Mouse (Mus musculus) cerebellum, postnatal 25 days (tissue): ENCODE measurements around the gene Zfp553.

Experiments used
- DNase-seq, 2 experiments: peaks; one replicate each; pipeline ENCODE4 v3.0.0; 2021; ENCODE audit warnings: mixed read lengths in 2 of 2

Gene Zfp553

GRCm38 (mm10) chr7:127232622-127233367 lies at the start of gene Zfp553, which contains the start of gene Sept1:
TSS of gene Zfp553 (plus strand) at chr7:127233061.
TSS of gene Sept1 (minus strand) at chr7:127233130.
- DNase-seq: peak; percentile 92 to 93

DNA sequence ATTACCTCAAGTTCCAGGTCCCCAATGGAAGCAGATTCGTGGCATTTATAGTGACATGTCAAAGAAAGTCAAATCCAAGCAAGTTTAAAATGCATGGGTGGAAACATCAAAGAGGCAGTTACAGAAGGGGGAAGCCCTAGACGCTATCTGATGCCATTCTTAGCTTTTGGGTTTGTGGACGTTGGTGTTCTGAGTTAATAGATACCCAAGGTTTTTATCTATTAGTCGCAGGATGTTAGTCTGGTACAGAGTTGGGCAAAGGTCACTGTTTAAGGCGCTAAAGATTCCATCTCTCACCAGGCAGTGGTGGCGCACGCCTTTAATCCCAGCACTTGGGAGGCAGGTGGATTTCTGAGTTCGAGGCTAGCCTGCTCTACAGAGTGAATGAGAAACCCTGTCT lies 49.5 kb upstream of the Zfp553 start:
- no peak for DNase-seq

DNA sequence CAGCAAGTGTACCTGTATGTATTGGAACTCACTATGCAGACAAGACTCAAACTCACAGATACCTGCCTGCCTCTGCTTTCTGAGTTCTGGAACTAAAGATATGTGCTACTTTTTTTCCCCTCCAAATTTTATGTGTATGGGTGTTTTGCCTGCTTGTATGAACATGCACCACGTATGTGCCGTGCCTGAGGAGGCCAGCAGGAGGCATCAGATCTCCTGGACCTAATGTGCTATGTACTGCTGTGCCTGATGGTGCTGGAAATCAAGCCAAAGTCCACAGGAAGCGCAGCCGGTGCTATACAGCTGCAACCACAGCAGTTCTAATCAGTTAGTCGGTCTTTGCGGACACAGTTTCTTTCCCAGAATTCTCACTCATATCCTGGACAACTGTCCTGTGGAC lies 49.0 kb upstream of the Zfp553 start:
- DNase-seq: no peak

GRCm38 (mm10) chr7:127184720-127185119 lies 48.1 kb upstream of the Zfp553 start:
- DNase-seq: no peak

- no peak for DNase-seq
These were observed 47.3 kb upstream of the Zfp553 start for GRCm38 (mm10) chr7:127185601-127186000.

- DNase-seq: no peak
These were observed 45.5 kb upstream of the Zfp553 start for GRCm38 (mm10) chr7:127187351-127187750.

DNA sequence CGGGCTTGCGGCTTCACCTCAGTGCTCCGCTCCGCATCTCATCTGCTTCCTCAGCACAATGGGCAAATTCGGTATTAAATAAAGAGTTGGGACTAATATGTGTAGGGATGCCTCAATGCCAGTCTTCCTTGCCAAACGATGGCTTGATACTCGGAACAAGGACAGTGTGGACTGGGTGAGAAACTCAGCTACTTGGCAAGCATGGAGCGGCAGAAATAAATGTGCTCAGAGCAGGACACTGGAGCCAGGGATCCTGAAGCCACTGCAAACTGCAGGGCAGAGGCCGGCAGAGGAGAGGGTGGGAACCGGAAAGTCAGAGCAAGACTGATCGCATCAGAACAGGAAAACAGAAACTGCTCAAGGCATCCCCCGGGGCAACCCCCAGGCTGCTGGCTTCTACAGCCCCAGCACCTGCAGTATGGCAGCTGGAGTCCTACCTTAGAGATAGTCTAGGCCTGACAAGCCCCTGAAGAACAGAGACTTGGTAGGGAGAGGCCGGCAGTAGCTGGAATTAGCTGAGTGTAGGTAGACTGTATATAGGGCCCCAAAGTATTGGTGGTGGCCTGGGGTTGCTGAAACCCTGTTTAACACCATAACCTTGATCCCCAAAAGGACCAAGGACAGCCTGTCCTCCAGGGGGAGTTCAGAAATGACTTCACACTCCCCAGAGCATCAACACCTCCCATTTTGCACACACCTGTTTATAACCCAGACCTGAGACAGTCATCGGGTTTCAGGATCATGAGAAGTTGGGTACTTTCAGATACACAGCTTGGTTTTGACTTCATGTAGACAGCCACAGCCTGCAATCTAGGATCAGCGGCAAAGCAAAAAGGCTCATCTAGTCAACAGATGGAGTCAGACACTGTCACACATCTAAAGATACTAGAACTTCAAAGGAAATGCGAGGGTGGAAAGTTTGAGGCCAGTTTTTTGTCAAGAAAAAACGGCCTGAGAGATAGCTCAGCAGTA lies 44.3 kb upstream of the Zfp553 start:
- DNase-seq: no peak

DNA sequence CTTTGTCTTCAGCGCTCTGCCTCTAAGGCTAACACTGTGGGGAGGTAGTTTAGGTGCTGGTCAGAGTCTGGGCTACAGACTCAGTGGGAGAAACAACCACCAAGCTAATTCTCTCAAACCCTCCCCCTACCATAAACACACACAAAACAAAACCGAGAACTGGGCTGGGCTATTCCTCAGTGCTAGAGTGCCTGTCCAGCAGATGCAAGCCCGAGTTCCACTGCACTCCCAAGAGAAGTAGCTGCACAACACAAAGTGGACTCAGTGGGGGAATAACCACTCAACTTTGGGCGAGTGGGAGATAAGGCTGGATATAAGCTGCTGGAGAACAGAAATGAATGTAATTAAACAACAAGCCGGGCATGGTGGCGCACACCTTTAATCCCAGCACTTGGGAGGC lies 42.2 kb upstream of the Zfp553 start:
- DNase-seq: no peak

- no peak for DNase-seq
These were observed 39.9 kb upstream of the Zfp553 start for GRCm38 (mm10) chr7:127192989-127193388.

- no peak for DNase-seq
These were observed 38.7 kb upstream of the Zfp553 start for GRCm38 (mm10) chr7:127194011-127194632.

DNA sequence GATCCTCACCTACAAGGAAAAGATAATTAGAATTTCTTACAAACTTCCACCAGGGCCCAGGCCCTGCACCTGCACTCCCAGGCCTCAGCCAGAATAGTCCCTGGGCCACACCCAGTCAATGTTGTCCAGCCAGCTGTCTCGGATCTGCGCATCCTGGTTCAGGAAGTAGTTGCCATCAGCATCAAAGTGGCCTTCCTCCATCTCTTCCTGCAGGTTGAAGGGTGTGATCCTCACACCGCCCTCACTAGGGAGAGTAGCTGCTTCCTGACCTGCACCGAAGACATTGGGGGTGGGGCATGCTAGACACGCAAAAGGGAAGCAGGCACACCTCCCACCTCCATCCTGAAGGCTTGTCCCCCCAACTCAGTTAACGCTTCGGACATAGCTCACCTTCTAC lies 38.2 kb upstream of the Zfp553 start:
- no peak for DNase-seq

GRCm38 (mm10) chr7:127195544-127196295 lies 37.1 kb upstream of the Zfp553 start, which contains the start of gene Cd2bp2:
TSS of gene Cd2bp2 (minus strand) at chr7:127196050.
- DNase-seq: peak; percentile 93 to 96

- no peak for DNase-seq
These were observed 36.4 kb upstream of the Zfp553 start for GRCm38 (mm10) chr7:127196484-127196883.

DNA sequence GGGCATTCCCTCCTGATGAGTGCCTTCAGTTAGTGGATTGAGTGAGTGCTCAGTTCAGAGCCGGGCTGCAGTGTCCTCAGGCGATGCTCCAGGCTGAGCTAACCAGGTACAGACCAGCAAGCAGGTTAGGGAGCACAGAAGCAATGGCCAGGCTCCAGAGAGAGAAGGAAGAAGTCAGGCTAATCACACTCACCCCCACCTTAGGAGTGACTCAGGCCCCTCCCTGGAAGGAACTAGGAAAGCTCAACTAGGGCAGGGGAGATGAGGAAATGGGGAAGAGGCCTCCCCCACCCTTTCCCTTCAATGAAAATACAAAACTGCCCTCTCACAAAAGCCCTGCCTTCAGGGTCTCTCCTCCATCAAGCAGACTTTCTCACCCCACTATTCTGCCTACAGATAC lies 26.3 kb upstream of the Zfp553 start:
- DNase-seq: no peak

DNA sequence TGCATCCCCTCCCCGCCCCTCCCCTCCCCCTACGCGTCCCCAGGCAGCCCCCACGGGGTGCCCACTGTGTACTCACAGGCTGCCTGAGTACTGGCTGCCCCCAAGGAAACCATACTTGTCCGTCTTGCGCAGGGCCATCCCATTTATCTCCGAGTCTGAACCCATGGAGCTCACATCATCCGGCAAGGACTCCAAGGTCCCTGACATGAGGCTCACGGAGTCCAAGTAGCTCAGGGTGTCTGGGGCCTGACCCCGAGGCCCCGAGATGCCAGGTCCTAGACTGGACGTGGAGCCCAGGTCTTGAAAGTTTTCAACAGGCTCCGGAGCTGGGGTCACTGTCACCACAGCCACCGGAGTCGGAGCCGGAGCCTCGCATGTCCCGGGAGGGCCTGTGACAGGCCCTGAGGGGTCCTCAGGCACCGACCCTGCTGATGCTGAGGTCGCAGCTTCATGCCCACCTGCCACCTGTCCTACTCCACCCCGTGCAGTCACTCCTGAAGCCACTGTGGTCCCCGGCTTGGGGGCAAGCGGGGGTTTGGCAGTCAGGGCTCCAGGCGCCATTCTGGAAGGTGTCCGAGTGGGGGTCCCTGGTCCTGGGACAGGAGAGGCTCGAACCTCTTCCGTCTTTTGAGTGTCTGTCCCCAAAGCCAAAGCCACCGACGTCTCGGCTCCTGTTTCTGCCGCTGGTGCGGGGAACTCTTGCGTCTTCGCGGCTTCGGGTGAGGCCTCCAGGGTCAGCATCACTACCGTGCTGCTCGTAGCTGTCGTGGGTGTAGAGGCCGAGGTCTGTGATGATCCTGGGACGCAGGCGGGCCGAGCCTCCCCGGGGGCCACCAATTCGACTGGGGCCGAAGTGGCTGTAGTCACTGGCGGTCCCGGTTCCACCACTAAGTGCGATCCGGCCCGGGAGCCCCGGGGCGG lies 25.2 kb upstream of the Zfp553 start:
- DNase-seq: no peak

- DNase-seq: no peak
These were observed 24.6 kb upstream of the Zfp553 start, which contains the start of gene Tbc1d10b for GRCm38 (mm10) chr7:127208295-127208552. TSS of gene Tbc1d10b (minus strand) at chr7:127208468.

DNA sequence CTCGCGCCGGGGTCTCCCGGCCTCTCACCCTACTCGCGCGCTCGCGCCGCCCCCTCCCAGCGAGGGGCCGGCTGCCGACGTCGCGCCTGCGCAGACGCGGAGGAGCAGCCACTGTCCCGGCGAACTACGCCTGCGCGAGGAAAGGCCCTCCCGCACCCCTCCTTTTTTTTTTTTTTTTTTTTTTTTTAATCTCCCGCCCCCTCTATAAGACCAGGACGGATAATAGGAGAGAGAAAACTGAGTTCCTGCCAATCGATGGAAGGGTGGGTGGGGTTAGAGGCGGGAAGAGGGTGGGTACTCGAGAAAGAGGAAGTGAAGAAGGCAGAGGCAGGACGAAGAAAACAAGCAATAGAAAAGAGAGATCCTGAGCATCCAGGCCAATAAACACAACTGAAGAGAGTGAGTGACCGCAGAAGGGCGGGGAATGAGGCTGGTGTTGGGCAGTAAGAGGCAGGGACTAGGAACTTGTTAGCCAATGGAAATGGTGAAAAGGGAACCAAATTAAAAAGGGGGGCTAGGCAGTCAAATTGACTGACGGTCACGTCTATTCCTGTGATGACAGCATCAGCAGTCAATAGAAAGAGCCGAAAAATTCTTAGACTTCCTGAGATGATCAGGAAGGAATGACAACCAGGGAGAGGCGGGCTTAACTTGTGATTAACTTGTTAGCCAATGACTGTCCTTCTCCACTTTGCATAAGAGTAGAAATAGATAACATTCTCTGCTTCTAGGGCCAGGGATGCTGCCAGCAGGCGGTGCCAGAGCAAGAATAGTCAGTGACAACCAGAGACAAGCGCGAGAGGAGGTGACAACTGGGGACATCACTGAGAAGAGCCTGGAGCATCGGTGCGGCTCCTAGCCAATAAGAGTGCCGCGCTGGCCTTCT lies 24.1 kb upstream of the Zfp553 start, which contains the start of gene Mylpf:
Gene Mylpf (plus strand): TSS at position 338 of the 886 bp plus-strand sequence.
- DNase-seq: peak; percentile 91 to 96

GRCm38 (mm10) chr7:127209851-127210250 lies 23.0 kb upstream of the Zfp553 start:
- DNase-seq: no peak

DNA sequence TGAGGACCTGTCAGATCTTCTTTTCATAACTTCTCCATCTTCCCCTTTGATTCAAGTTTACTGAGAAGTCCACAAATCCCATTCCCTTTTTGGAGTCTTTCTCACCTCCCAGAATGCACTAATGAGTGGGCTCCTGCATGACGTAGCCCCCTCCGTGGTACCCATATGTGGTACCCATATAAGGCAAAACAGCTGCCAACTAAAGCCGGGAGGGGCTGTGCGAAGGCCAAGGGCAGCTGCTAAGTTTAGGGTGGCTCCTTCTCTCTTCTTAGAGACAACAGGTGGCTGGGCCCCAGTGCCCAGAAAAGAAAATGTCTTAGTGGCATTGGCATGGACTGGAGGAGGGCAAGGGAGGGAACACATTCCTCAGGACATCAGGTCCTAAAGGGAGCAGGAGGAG lies 22.6 kb upstream of the Zfp553 start:
- no peak for DNase-seq

DNA sequence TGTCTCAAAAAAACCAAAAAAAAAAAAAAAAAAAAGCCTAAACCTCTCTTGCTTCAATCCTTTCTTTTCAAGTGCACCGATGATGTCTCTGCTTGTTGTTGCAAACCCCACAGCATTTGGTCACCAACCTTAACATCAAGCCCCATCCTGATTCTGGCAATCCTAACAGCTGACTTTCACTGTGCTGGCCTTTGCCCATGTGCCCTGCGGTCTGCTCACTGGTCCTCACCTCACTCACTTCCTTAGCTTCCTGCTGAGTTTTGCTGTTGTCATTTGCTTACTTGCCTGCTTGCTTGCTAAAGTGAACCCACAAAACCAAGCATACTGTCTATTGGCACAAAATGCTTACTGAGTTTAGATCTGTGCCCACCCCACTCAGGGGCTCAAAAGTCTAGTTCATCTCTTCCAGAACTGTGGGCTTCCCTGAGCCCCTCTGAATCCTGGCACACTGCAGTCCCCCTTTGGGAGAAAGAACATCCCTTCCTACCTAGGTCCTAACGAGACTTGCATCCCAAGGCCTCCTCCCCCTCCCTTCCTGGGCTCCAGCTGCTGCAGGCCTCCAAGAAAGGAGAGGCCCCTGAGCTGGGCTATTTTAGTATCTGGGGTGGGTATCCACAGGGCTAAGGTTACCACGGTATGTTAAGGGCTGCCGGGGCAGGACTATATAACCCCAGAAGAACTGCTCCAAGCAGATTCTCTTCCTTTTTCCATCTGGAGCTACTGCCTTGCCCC lies 21.7 kb upstream of the Zfp553 start:
- DNase-seq: no peak
